Mouse (Mus musculus): ENCODE measurements at regions not wholly inside any gene's neighbourhood (a gene's known extent, or its start where the extent isn't known, plus 50 kb on each side); places are given as distances from the start of the nearest gene placed in this dataset.

- no peak overlapping the region for H3K4me2 ChIP-seq (replicated peaks)
- DNase-seq (ENCODE audit: low spot score), result no peak
- H3K4me1 ChIP-seq (replicated peaks; ENCODE audit: control insufficient read depth, insufficient read depth, low read length), result no peaks in the 10 kb centered on the region
- no peaks in the 10 kb centered on the region for H3K36me3 ChIP-seq (replicated peaks; ENCODE audit: control insufficient read depth, insufficient read depth)
- no peak overlapping the region for H3K4me3 ChIP-seq (replicated peaks; ENCODE audit: low read length)
- 83% methylated on average over 6 of the region's 6 CpGs for WGBS
- no peak for ATAC-seq (ENCODE audit: low FRiP score)
- peaks cover 31% of the 10 kb centered on the region for H3K27me3 ChIP-seq (ENCODE audit: control insufficient read depth, insufficient read depth, low read length)
- no peak overlapping the region for H3K9ac ChIP-seq
- no peak overlapping the region for H3K27ac ChIP-seq
- H3K9me3 ChIP-seq (ENCODE audit: control insufficient read depth, low read length), result no peaks in the 10 kb centered on the region
Observed at GRCm38 (mm10) chr8:84336376-84336775, 51.9 kb upstream of the Cacna1a start.

DNA sequence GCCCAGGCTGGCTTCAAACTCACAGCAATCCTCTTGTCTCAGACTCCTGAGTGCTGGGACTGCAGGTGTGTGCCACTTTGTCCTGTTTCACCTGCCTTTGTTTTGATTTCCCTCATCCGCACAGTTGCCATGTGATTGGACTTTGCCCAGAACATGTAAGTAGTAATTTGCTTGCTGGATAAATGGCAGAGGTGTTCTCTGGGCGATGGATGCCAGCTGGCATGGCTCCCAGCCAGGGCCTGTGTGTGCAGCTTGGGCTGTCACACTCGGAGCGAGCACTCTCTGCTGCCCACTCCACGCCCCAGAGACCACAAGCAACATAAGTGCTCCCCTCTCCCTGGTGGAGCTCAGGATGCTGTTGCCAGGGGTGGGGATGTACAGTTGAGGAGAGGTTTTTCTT lies 53.9 kb upstream of the Cacna1a start:
- Histone ChIP-seq H3K4me3 (replicated peaks; ENCODE audit: low read length) (no peak overlapping the region), H3K4me2 (replicated peaks) (no peak overlapping the region), H3K36me3 (replicated peaks; ENCODE audit: control insufficient read depth, insufficient read depth) (no peaks in the 10 kb centered on the region), H3K4me1 (replicated peaks; ENCODE audit: control insufficient read depth, insufficient read depth, low read length) (no peaks in the 10 kb centered on the region), H3K9me3 (ENCODE audit: control insufficient read depth, low read length) (no peaks in the 10 kb centered on the region), H3K27me3 (ENCODE audit: control insufficient read depth, insufficient read depth, low read length) (peaks cover 24% of the 10 kb centered on the region), H3K27ac (no peak overlapping the region), H3K9ac (no peak overlapping the region)
- DNase-seq (ENCODE audit: low spot score) (peak; percentile 45), ATAC-seq (ENCODE audit: low FRiP score) (no peak)
- WGBS, result 60% methylated on average over 5 of the region's 5 CpGs

- Histone ChIP-seq H3K27me3 (ENCODE audit: control insufficient read depth, insufficient read depth, low read length) (no peaks in the 10 kb centered on the region), H3K36me3 (replicated peaks; ENCODE audit: control insufficient read depth, insufficient read depth) (no peaks in the 10 kb centered on the region), H3K4me1 (replicated peaks; ENCODE audit: control insufficient read depth, insufficient read depth, low read length) (no peaks in the 10 kb centered on the region), H3K4me2 (replicated peaks) (no peak overlapping the region), H3K4me3 (replicated peaks; ENCODE audit: low read length) (no peak overlapping the region), H3K9me3 (ENCODE audit: control insufficient read depth, low read length) (no peaks in the 10 kb centered on the region), H3K27ac (no peak overlapping the region), H3K9ac (no peak overlapping the region)
- ATAC-seq (ENCODE audit: low FRiP score) (no peak), DNase-seq (ENCODE audit: low spot score) (no peak)
Observed at GRCm38 (mm10) chr8:84331562-84331961, 56.7 kb upstream of the Cacna1a start.

DNA sequence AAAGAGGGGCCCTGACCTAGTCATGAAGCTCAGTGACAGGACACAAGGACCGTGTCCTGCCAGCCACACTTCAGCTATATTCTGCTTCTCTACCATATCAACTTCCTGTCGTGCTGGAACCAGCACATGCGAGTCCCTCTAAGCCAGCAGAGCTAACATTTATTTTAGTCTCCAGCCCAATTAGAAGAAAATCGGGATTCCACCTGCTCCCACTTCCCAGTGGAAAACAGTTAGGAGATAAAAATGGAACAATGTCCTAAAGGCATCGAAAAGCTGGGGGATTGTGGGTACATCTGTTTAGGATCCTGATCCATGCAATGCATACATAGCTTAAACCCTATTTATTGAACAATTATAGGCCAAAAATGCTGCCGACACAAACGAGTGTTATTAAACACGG lies 58.7 kb upstream of the Cacna1a start:
- H3K9ac ChIP-seq, result no peak overlapping the region
- H3K9me3 ChIP-seq (ENCODE audit: control insufficient read depth, low read length), result no peaks in the 10 kb centered on the region
- H3K4me1 ChIP-seq (replicated peaks; ENCODE audit: control insufficient read depth, insufficient read depth, low read length), result no peaks in the 10 kb centered on the region
- no peak overlapping the region for H3K27ac ChIP-seq
- no peaks in the 10 kb centered on the region for H3K36me3 ChIP-seq (replicated peaks; ENCODE audit: control insufficient read depth, insufficient read depth)
- H3K4me2 ChIP-seq (replicated peaks), result no peak overlapping the region
- DNase-seq (ENCODE audit: low spot score) (no peak), ATAC-seq (ENCODE audit: low FRiP score) (no peak)
- H3K4me3 ChIP-seq (replicated peaks; ENCODE audit: low read length), result no peak overlapping the region
- H3K27me3 ChIP-seq (ENCODE audit: control insufficient read depth, insufficient read depth, low read length), result no peaks in the 10 kb centered on the region
- 62% methylated on average over 8 of the region's 8 CpGs for WGBS

- no peak overlapping the region for H3K9ac ChIP-seq
- no peaks in the 10 kb centered on the region for H3K4me1 ChIP-seq (replicated peaks; ENCODE audit: control insufficient read depth, insufficient read depth, low read length)
- H3K27me3 ChIP-seq (ENCODE audit: control insufficient read depth, insufficient read depth, low read length), result no peaks in the 10 kb centered on the region
- no peaks in the 10 kb centered on the region for H3K36me3 ChIP-seq (replicated peaks; ENCODE audit: control insufficient read depth, insufficient read depth)
- ATAC-seq (ENCODE audit: low FRiP score) (no peak), DNase-seq (ENCODE audit: low spot score) (no peak)
- H3K4me3 ChIP-seq (replicated peaks; ENCODE audit: low read length), result no peak overlapping the region
- WGBS, result 80% methylated on average over 10 of the region's 10 CpGs
- no peak overlapping the region for H3K4me2 ChIP-seq (replicated peaks)
- H3K27ac ChIP-seq, result no peak overlapping the region
- no peaks in the 10 kb centered on the region for H3K9me3 ChIP-seq (ENCODE audit: control insufficient read depth, low read length)
Observed at GRCm38 (mm10) chr8:84322761-84323160, 52.6 kb upstream of the Ccdc130 start.

GRCm38 (mm10) chr8:84321841-84322240 lies 51.7 kb upstream of the Ccdc130 start:
- ATAC-seq (ENCODE audit: low FRiP score), result no peak
- no peak overlapping the region for H3K9ac ChIP-seq
- 74% methylated on average over 3 of the region's 3 CpGs for WGBS
- no peak overlapping the region for H3K4me2 ChIP-seq (replicated peaks)
- H3K4me1 ChIP-seq (replicated peaks; ENCODE audit: control insufficient read depth, insufficient read depth, low read length), result no peaks in the 10 kb centered on the region
- no peak for DNase-seq (ENCODE audit: low spot score)
- no peaks in the 10 kb centered on the region for H3K27me3 ChIP-seq (ENCODE audit: control insufficient read depth, insufficient read depth, low read length)
- no peak overlapping the region for H3K4me3 ChIP-seq (replicated peaks; ENCODE audit: low read length)
- H3K36me3 ChIP-seq (replicated peaks; ENCODE audit: control insufficient read depth, insufficient read depth), result no peaks in the 10 kb centered on the region
- no peaks in the 10 kb centered on the region for H3K9me3 ChIP-seq (ENCODE audit: control insufficient read depth, low read length)
- H3K27ac ChIP-seq, result no peak overlapping the region
